ENCODE assay signal across 9 mouse cellular contexts in the genomic region with DNA sequence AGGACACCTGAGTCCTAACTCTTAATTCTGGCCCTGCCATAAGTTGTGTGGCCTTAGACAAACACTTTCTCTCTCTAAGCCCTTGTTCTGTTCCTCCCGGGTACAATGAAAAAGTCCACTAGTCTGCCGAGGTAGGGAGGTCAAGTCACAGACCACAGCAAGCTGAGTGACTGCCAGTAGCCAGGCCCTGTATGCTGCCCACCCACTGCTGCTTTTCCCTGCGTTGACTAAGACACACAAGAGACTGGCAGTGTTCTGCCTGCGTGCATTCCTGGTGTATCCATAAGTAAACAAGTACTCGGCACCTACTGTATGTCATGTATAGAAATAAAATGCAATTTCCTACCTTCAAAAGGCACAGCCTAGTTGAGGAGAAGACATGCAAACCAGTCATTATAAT. TPM values are rescaled to one million over a fixed set of nuclear protein-coding genes. Genes with fewer than 3 reads are reported as not detected.
DNase-seq lines count a peak whose midpoint lies in the region; ATAC-seq and TF ChIP-seq lines count a peak whose summit lies in the region.
"Had no signal": no experiment of that assay in that cellular context is flagged by ENCODE, and none has a peak within 500 bp of the region (broad histone marks: within the 10 kb centered on the region; RNA-seq: fewer than 3 reads in every experiment).

No protein-coding gene starts in this region.

- H3K4me2 ChIP-seq in liver, embryonic 12.5 days, result peak overlapping the region; percentile 84
- H3K4me2 ChIP-seq in forebrain, embryonic 11.5 days (ENCODE audit: low read depth, low read length, severe bottlenecking), result peak overlapping the region; percentile 80
- H3K4me2 ChIP-seq in hindbrain, postnatal 0 days (ENCODE audit: low read depth, low read length), result peak overlapping the region; percentile 72
- peak overlapping the region; percentile 84 for H3K4me2 ChIP-seq in neural tube, embryonic 12.5 days (replicated peaks)

- DNase-seq in liver, result no peak
- DNase-seq in forebrain, embryonic 11.5 days (ENCODE audit: low spot score), result no peak
- DNase-seq in hindbrain, postnatal 0 days (ENCODE audit: low spot score), result no peak
- DNase-seq in adipocyte (ENCODE audit: low spot score), result no peak
- DNase-seq in layer of hippocampus, postnatal 10 days (ENCODE audit: low spot score in 2 of 2), result no peak
- DNase-seq in gastrocnemius, postnatal 10 days, result no peak

- no peaks in the 10 kb centered on the region for H3K9me3 ChIP-seq in liver, embryonic 12.5 days (replicated peaks)
- H3K9me3 ChIP-seq in forebrain, embryonic 11.5 days (ENCODE audit: control insufficient read depth, low read length), result no peaks in the 10 kb centered on the region
- H3K9me3 ChIP-seq in hindbrain, postnatal 0 days (ENCODE audit: low read length), result no peaks in the 10 kb centered on the region
- H3K9me3 ChIP-seq in neural tube, embryonic 12.5 days, result no peaks in the 10 kb centered on the region

- no peak overlapping the region for H3K27ac ChIP-seq in liver, embryonic 12.5 days
- no peak overlapping the region for H3K27ac ChIP-seq in forebrain, embryonic 11.5 days (ENCODE audit: low read depth, low read length)
- H3K27ac ChIP-seq in hindbrain, postnatal 0 days, result peak overlapping the region; percentile 97
- H3K27ac ChIP-seq in neural tube, embryonic 12.5 days, result no peak overlapping the region

- no peaks in the 10 kb centered on the region for H3K36me3 ChIP-seq in liver, embryonic 12.5 days
- no peaks in the 10 kb centered on the region for H3K36me3 ChIP-seq in forebrain, embryonic 11.5 days (ENCODE audit: control insufficient read depth, insufficient read depth, low read length)
- H3K36me3 ChIP-seq in hindbrain, postnatal 0 days (ENCODE audit: insufficient read depth, low read length), result 0 out of 2 replicates have a peak, but pooled peaks cover 2% of the 10 kb centered on the region
- peaks cover 11% of the 10 kb centered on the region for H3K36me3 ChIP-seq in neural tube, embryonic 12.5 days

- no peak overlapping the region for H3K9ac ChIP-seq in liver, embryonic 12.5 days
- peak overlapping the region; percentile 96 for H3K9ac ChIP-seq in forebrain, embryonic 11.5 days (ENCODE audit: low read length)
- peak overlapping the region; percentile 99; the same call in 1 of the 2 replicates for H3K9ac ChIP-seq in hindbrain, postnatal 0 days (replicated peaks; ENCODE audit: low read length)
- H3K9ac ChIP-seq in neural tube, embryonic 12.5 days, result peak overlapping the region; percentile 98; the same call in 1 of the 2 replicates

- ATAC-seq in liver, embryonic 12.5 days, result no peak
- no peak for ATAC-seq in forebrain, embryonic 11.5 days (replicated peaks; ENCODE audit: low FRiP score)
- no peak for ATAC-seq in hindbrain, postnatal 0 days
- ATAC-seq in neural tube, embryonic 12.5 days (ENCODE audit: low FRiP score, low read depth), result no peak

- WGBS in liver, embryonic 12.5 days (ENCODE audit: insufficient replicate concordance), result 35% methylated on average over 5 of the region's 5 CpGs
- 35% methylated on average over 5 of the region's 5 CpGs for WGBS in forebrain, embryonic 11.5 days
- WGBS in hindbrain, postnatal 0 days, result 22% methylated on average over 5 of the region's 5 CpGs
- 35% methylated on average over 5 of the region's 5 CpGs for WGBS in neural tube, embryonic 12.5 days

- no peak overlapping the region for H3K4me3 ChIP-seq in liver, embryonic 12.5 days
- peak overlapping the region; percentile 90; the same call in 1 of the 2 replicates for H3K4me3 ChIP-seq in forebrain, embryonic 11.5 days (ENCODE audit: low read depth, low read length)
- H3K4me3 ChIP-seq in hindbrain, postnatal 0 days (ENCODE audit: low read length), result peak overlapping the region; percentile 82
- H3K4me3 ChIP-seq in neural tube, embryonic 12.5 days, result peak overlapping the region; percentile 79

- peaks cover 30% of the 10 kb centered on the region for H3K4me1 ChIP-seq in liver, embryonic 12.5 days
- H3K4me1 ChIP-seq in forebrain, embryonic 11.5 days (replicated peaks; ENCODE audit: control insufficient read depth, insufficient read depth, low read length), result peaks cover 9% of the 10 kb centered on the region
- H3K4me1 ChIP-seq in hindbrain, postnatal 0 days (ENCODE audit: insufficient read depth, low read length), result no peaks in the 10 kb centered on the region; the same call in 1 of the 2 replicates
- H3K4me1 ChIP-seq in neural tube, embryonic 12.5 days, result peaks cover 31% of the 10 kb centered on the region

- peaks cover 84% of the 10 kb centered on the region for H3K27me3 ChIP-seq in liver, embryonic 12.5 days (replicated peaks)
- H3K27me3 ChIP-seq in forebrain, embryonic 11.5 days (ENCODE audit: control insufficient read depth, insufficient read depth, low read length), result peaks cover 25% of the 10 kb centered on the region
- H3K27me3 ChIP-seq in hindbrain, postnatal 0 days (ENCODE audit: insufficient read depth, low read length), result peaks cover 7% of the 10 kb centered on the region; the same call in 1 of the 2 replicates
- H3K27me3 ChIP-seq in neural tube, embryonic 12.5 days (replicated peaks), result peaks cover 29% of the 10 kb centered on the region

- no peak for TF ChIP-seq CTCF in hindbrain, postnatal 0 days (IDR thresholded peaks at IDR 0.05; ENCODE audit: low read depth)

RNA-seq across cellular contexts. Expression of gene Tmem151b, which starts 0.8 kb away (rescaled TPM):
- polyA plus RNA-seq in liver, embryonic 12.5 days (2016; fragmentation: Nextera tagmentation; extraction: Ambion mirVana), result 0.30 and 0.31 TPM in 2 replicates
- polyA plus RNA-seq in forebrain, embryonic 11.5 days (2014; fragmentation: Nextera tagmentation; extraction: Ambion mirVana), result 8.2 and 9.1 TPM in 2 replicates
- 107 and 114 TPM in 2 replicates for total RNA-seq in hindbrain, postnatal 0 days (2014; rRNA removed)
- 29.5 and 29.8 TPM in 2 replicates for polyA plus RNA-seq in hindbrain, postnatal 0 days (2015; fragmentation: Nextera tagmentation; extraction: Ambion mirVana)
- polyA plus RNA-seq in neural tube, embryonic 12.5 days (2016; fragmentation: Nextera tagmentation; extraction: Ambion mirVana), result 10.5 and 13.1 TPM in 2 replicates
- 10 to 100 TPM; 93.2 to 93.7 TPM for total RNA-seq in layer of hippocampus, postnatal 10 days (2021)
- under 1 TPM; 0.09 to 0.36 TPM for total RNA-seq in gastrocnemius, postnatal 10 days (2021)

RNA-seq across cellular contexts. Expression of gene Nfkbie, which starts 5.2 kb away (rescaled TPM):
- 2.0 TPM in 2 replicates for polyA plus RNA-seq in liver, embryonic 12.5 days (2016; fragmentation: Nextera tagmentation; extraction: Ambion mirVana)
- 5.9 and 6.0 TPM in 2 replicates for polyA plus RNA-seq in forebrain, embryonic 11.5 days (2014; fragmentation: Nextera tagmentation; extraction: Ambion mirVana)
- total RNA-seq in hindbrain, postnatal 0 days (2014; rRNA removed), result 7.7 and 9.2 TPM in 2 replicates
- 5.2 and 6.0 TPM in 2 replicates for polyA plus RNA-seq in hindbrain, postnatal 0 days (2015; fragmentation: Nextera tagmentation; extraction: Ambion mirVana)
- 7.4 and 7.5 TPM in 2 replicates for polyA plus RNA-seq in neural tube, embryonic 12.5 days (2016; fragmentation: Nextera tagmentation; extraction: Ambion mirVana)
- total RNA-seq in layer of hippocampus, postnatal 10 days (2021), result 1 to 10 TPM; 3.5 to 3.9 TPM
- total RNA-seq in gastrocnemius, postnatal 10 days (2021), result 1 to 10 TPM; 1.3 to 2.3 TPM

RNA-seq across cellular contexts. Expression of gene Slc35b2, which starts 13.4 kb away (rescaled TPM):
- polyA plus RNA-seq in liver, embryonic 12.5 days (2016; fragmentation: Nextera tagmentation; extraction: Ambion mirVana), result 69.1 and 72.5 TPM in 2 replicates
- polyA plus RNA-seq in forebrain, embryonic 11.5 days (2014; fragmentation: Nextera tagmentation; extraction: Ambion mirVana), result 103 and 105 TPM in 2 replicates
- 105 and 139 TPM in 2 replicates for total RNA-seq in hindbrain, postnatal 0 days (2014; rRNA removed)
- polyA plus RNA-seq in hindbrain, postnatal 0 days (2015; fragmentation: Nextera tagmentation; extraction: Ambion mirVana), result 90.3 and 94.0 TPM in 2 replicates
- 87.6 and 90.5 TPM in 2 replicates for polyA plus RNA-seq in neural tube, embryonic 12.5 days (2016; fragmentation: Nextera tagmentation; extraction: Ambion mirVana)
- 10 to 100 TPM; 47.4 TPM for total RNA-seq in layer of hippocampus, postnatal 10 days (2021)
- 10 to 100 TPM; 29.9 to 39.3 TPM for total RNA-seq in gastrocnemius, postnatal 10 days (2021)

RNA-seq across cellular contexts. Expression of gene Hsp90ab1, which starts 22.8 kb away (rescaled TPM):
- 1,007 and 1,098 TPM in 2 replicates for polyA plus RNA-seq in liver, embryonic 12.5 days (2016; fragmentation: Nextera tagmentation; extraction: Ambion mirVana)
- polyA plus RNA-seq in forebrain, embryonic 11.5 days (2014; fragmentation: Nextera tagmentation; extraction: Ambion mirVana), result 1,787 and 1,872 TPM in 2 replicates
- 982 and 1,365 TPM in 2 replicates for total RNA-seq in hindbrain, postnatal 0 days (2014; rRNA removed)
- polyA plus RNA-seq in hindbrain, postnatal 0 days (2015; fragmentation: Nextera tagmentation; extraction: Ambion mirVana), result 1,472 and 1,504 TPM in 2 replicates
- 1,381 and 1,470 TPM in 2 replicates for polyA plus RNA-seq in neural tube, embryonic 12.5 days (2016; fragmentation: Nextera tagmentation; extraction: Ambion mirVana)
- total RNA-seq in layer of hippocampus, postnatal 10 days (2021), result 1,000 to 10,000 TPM; 1,612 to 1,800 TPM
- 100 to 1,000 TPM; 900 to 909 TPM for total RNA-seq in gastrocnemius, postnatal 10 days (2021)

RNA-seq across cellular contexts. Expression of gene Tcte1, which starts 27.0 kb away (rescaled TPM):
- polyA plus RNA-seq in liver, embryonic 12.5 days (2016; fragmentation: Nextera tagmentation; extraction: Ambion mirVana), result 0.08 and 0.14 TPM in 2 replicates
- polyA plus RNA-seq in forebrain, embryonic 11.5 days (2014; fragmentation: Nextera tagmentation; extraction: Ambion mirVana), result 0.95 and 2.0 TPM in 2 replicates
- 0.58 and 1.5 TPM in 2 replicates for total RNA-seq in hindbrain, postnatal 0 days (2014; rRNA removed)
- polyA plus RNA-seq in hindbrain, postnatal 0 days (2015; fragmentation: Nextera tagmentation; extraction: Ambion mirVana), result 3.9 and 4.3 TPM in 2 replicates
- 1.9 TPM in 2 replicates for polyA plus RNA-seq in neural tube, embryonic 12.5 days (2016; fragmentation: Nextera tagmentation; extraction: Ambion mirVana)
- total RNA-seq in layer of hippocampus, postnatal 10 days (2021), result under 1 TPM; 0.57 to 0.69 TPM
- not detected for total RNA-seq in gastrocnemius, postnatal 10 days (2021)
- total RNA-seq: neutrophil, adult 5-6 weeks had no signal
